Mouse (Mus musculus) olfactory bulb, adult 2 months (tissue): ENCODE data around the gene Pced1b. TPM values are rescaled to one million over a fixed set of nuclear protein-coding genes. Genes with fewer than 3 reads are reported as not detected.
"Not testable (repeated sequence)": the region's sequence is repeated elsewhere in the genome, so short reads cannot be mapped to it uniquely, and the experiment has no call there.

ENCODE experiments used
- H3K27ac ChIP-seq: fragments of 200-500 bp; 2 replicates; pipeline ENCODE4 v1.5.1; 2012; ENCODE audit warnings: low read depth, low read length; ENCODE audit not compliant: insufficient read depth
- H3K4me1 ChIP-seq: fragments of 200-500 bp; 2 replicates; pipeline ENCODE4 v1.6.1; 2012; ENCODE audit warnings: low read length; ENCODE audit not compliant: control insufficient read depth, insufficient read depth
- H3K4me3 ChIP-seq: fragments of 200-500 bp; 2 replicates; pipeline ENCODE4 v1.5.1; 2012; ENCODE audit warnings: mild to moderate bottlenecking, low read depth, low read length, moderate library complexity; ENCODE audit not compliant: insufficient read depth
- CTCF ChIP-seq: fragments of 200-500 bp; IDR thresholded peaks from 2 replicates; pipeline ENCODE4 v1.5.1; 2012; ENCODE audit warnings: low read depth, mild to moderate bottlenecking, low read length, moderate library complexity; ENCODE audit not compliant: insufficient read depth
- POLR2A ChIP-seq: fragments of 200-500 bp; IDR thresholded peaks from 2 replicates; pipeline ENCODE4 v1.6.1; 2012; ENCODE audit warnings: mild to moderate bottlenecking, low read depth, low read length, moderate library complexity; ENCODE audit not compliant: insufficient read depth
- WGBS: fragments of 180-500 bp; shearing (Covaris S2); methylation state at CpG from one replicate; pipeline ENCODE4 v1.1.7; 2018; 5-methylcytosine and 5-hydroxymethylcytosine counted together
- polyA plus RNA-seq: library from polyadenylated mRNA; stranded (reverse); fragments of >200 nt; gene quantifications from 2 replicates; pipeline ENCODE4 v1.2.4, GENCODE M21; 2012; ENCODE audit warnings: low replicate concordance; ENCODE audit not compliant: missing spikeins, insufficient read depth, insufficient read length

Gene Pced1b
- polyA plus RNA-seq: not detected in 2 replicates

DNA sequence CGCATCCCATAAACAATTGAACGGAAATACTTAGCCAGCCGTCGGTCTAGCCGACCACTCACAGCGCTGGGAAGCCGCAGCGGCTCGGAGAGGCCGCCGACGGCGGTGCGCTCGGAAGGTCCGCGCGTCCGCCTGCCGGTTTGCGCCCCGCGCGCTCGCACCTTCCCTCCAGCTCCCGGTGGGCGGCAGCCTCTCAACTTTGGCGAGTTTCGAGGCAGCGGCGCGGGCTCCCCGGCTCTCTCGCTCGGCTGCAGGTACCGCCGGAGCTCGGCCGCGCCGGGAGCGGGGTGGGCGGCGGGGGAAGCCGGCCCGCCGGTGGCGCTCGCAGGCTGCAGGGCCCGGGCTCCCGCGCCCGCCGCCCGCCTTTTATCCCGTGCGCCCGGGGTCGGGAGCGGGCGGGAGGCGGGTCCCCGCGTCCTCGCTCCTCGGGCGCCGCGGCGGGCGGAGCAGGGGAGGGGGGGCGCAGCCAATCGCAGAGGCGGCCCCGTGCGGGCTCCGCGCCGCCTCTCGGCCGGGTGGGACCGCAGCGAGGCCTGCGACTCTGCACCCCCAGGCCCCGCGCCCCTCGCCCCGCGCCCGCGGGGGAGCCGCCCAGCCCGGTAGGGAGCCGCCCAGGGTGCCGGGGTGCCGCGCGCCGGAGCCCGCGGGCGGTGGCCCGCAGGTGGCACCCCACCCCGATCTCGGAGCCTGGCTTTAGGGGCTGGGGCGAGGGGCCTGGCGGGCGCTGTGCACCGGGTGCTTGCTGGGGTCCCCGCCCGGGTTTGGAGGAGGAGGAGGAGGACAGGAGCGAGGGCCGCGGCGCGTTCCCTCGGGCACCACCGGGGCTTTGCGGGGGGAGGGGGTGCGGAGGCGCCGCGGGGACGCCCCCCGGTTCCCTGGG, at the start of gene Pced1b, which contains the start of gene Amigo2:
Gene Pced1b, plus strand, starts transcription at position 197 of the 880 bp plus-strand sequence.
Gene Amigo2, minus strand, starts transcription at position 377 of the 880 bp plus-strand sequence.
- whole genome bisulfite sequencing: 1% methylated on average over 123 of the region's 125 CpGs
- TF ChIP-seq POLR2A (no peak), CTCF (0 out of 2 replicates have a peak, but pooled peaks have one; percentile 5)
- H3K4me1 ChIP-seq: peaks cover 2% of the 10 kb centered on the region; the same call in 1 of the 2 replicates
- peak within 1 kb of the TSS; percentile 64 for H3K27ac ChIP-seq
- H3K4me3 ChIP-seq: peak within 1 kb of the TSS; percentile 88

DNA sequence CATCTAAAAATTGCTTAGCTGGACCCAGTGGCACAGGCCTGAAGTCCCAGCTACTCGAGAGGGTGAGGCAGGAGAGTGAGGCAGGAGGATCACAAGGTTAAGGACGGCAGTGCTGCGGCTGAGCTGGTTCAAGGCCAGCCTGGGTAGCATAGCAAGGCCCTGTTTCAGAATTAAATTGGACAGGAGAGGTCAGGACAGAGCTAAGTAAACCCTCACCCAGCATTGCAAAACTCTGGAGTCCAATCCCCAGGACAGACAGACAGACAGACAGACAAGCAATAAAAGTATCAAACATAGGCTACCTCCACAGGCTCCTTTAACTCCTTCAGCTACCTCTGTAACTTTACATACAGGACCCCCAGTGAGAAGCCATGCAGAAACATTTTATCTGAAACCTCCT, 42.0 kb upstream of the Pced1b start:
- WGBS: 84% methylated on average over 3 of the region's 3 CpGs
- no peak overlapping the region for H3K27ac ChIP-seq
- no peaks in the 10 kb centered on the region for H3K4me1 ChIP-seq
- no peak for TF ChIP-seq POLR2A
- no peak for TF ChIP-seq CTCF
- H3K4me3 ChIP-seq: no peak overlapping the region

DNA sequence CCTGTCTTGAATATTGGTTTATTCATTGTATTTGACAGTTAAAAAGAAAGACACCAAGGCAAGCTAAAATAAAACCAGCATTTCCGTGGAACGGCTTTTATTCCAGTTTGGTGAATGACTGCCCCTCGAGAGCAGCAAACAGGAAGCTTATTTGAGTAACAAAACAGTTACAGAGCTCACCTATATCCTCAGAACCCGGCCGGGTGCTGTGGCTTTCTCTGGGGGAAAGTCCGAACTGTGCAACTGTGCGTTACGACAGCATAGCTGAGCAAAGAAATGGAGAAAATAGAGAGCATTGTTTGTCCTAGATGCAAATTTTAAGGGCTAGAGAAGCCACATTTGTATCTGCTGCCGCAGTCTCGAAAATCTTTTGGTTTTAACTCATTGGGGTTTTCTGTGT, 41.1 kb upstream of the Pced1b start:
- H3K27ac ChIP-seq: no peak overlapping the region
- H3K4me1 ChIP-seq: no peaks in the 10 kb centered on the region
- TF ChIP-seq POLR2A (no peak), CTCF (no peak)
- WGBS: 77% methylated on average over 10 of the region's 10 CpGs
- H3K4me3 ChIP-seq: no peak overlapping the region

DNA sequence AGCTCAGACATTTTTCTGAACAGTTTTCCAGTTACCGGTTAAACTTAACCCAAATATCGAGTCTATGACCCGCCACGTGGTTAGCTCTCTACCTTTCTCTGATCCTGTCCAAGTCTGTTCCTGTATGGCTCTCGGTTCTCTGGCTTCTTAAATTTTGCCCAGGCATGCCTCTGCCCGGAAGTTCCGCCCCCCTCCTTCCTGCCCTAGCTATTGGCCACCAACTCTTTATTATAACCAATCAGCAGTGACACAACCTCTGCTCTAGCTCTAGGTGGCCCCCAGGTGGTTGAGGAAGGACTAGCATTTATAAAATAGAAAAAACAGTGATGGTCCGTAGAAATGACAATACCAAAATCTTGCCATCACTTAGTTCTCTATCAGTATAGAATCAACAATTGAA, 40.4 kb upstream of the Pced1b start:
- no peaks in the 10 kb centered on the region for H3K4me1 ChIP-seq
- TF ChIP-seq CTCF: no peak
- no peak for TF ChIP-seq POLR2A
- no peak overlapping the region for H3K4me3 ChIP-seq
- no peak overlapping the region for H3K27ac ChIP-seq
- 96% methylated on average over 8 of the region's 8 CpGs for WGBS

GRCm38 (mm10) chr15:97209754-97210153, 37.2 kb upstream of the Pced1b start:
- H3K4me1 ChIP-seq, H3K4me3 ChIP-seq, H3K27ac ChIP-seq: not testable (repeated sequence)
- WGBS: 89% methylated on average over 3 of the region's 3 CpGs

DNA sequence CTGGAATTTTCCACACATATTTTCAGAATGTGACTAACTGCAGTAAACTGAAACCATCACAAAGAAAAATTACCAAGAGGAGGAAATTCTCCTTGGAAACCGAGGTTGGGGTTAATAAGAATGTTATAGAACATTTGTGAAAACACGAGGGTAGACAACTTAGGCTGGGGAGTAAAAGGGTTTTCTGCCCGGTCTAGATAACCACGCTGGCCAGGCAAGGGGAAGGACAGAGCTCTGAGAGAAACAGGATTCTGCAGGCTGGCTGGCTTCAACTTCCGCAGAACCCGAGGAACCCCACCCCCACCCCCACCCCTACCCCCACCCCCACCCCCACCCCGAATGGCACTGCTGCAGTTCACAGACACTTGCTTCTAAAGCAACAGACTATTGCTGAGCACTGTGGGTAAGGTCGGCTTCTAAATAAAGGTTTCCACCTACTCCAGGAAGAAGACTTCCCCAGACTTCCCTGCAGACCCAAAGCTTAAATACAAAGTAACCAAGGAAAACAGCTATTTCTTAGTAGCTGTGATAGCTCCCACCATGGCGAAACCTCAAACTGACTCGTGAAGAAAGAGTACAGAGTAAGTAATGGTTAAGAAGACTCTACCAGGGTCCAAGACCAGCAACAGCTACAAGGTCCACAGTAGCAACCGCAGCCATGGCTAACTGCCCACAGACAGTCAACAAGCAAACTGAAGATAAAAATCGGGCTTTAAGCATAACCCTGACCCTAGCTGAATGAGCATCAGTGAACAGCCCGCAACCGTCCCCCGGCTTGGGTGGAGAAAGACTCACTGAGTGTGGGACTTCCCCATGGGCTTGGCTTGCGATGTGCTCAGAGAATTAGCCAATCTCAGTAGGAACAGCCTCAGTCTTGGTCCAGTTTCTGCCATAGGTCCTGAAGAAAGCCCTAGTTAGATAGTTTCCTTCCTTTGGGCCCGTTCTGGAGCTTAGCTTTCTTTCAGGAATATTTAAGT, 34.1 kb upstream of the Pced1b start:
- no peak for TF ChIP-seq POLR2A
- no peak for TF ChIP-seq CTCF
- no peak overlapping the region for H3K4me3 ChIP-seq
- H3K27ac ChIP-seq: no peak overlapping the region
- H3K4me1 ChIP-seq: no peaks in the 10 kb centered on the region
- WGBS: 82% methylated on average over 17 of the region's 17 CpGs

DNA sequence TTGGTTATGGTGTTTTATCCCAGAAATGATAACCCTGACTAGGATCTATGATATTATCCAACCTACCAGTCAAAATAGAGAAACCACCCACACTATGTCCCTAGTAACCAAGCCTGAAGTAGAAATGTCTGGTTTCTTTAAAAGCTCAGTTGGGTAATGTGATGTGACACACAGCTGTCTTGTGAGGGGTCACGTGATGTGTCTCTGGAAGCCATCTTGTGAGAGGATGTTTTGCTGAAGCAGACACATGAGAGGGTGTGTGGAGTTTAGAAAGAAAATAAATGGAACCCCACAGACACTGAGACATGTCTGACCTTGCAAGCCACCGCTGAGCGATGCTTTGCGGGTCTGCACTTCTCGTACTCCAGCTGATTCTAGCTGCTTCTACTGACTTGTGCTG, 30.1 kb upstream of the Pced1b start:
- TF ChIP-seq CTCF (no peak), POLR2A (no peak)
- Histone ChIP-seq H3K4me1 (no peaks in the 10 kb centered on the region), H3K4me3 (no peak overlapping the region), H3K27ac (no peak overlapping the region)
- 95% methylated on average over 5 of the region's 5 CpGs for WGBS

DNA sequence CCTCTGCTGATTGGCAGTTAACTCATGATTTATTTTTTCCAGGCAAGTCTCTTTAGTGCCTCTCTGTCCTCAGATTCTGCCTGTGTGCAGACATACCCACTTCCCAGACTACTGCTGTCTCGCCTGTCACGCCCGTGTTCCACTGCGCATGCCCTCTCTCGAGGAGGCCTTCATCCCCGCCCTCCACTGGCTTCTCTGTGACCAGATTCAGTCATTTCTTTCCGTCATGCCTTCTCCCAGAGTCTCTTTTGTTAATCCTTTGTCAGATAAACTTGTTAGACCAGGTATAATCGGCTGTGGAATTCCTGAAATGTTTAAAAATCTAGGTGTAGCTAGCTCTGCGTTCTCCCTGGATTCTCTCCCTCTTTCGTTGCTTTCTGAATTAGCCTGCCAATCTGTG, 23.5 kb upstream of the Pced1b start:
- TF ChIP-seq CTCF (no peak), POLR2A (no peak)
- H3K4me3 ChIP-seq: no peak overlapping the region
- WGBS: 94% methylated on average over 10 of the region's 10 CpGs
- no peaks in the 10 kb centered on the region for H3K4me1 ChIP-seq
- no peak overlapping the region for H3K27ac ChIP-seq

GRCm38 (mm10) chr15:97224003-97224402, 22.9 kb upstream of the Pced1b start:
- no peak for TF ChIP-seq POLR2A
- TF ChIP-seq CTCF: no peak
- no peaks in the 10 kb centered on the region for H3K4me1 ChIP-seq
- WGBS: 85% methylated on average over 8 of the region's 8 CpGs
- H3K4me3 ChIP-seq: no peak overlapping the region
- H3K27ac ChIP-seq: no peak overlapping the region
